Mouse (Mus musculus): ENCODE results near the gene Crnkl1. TPM values are rescaled to one million over a fixed set of nuclear protein-coding genes. Genes with fewer than 3 reads are reported as not detected.

Crnkl1 gene
- total RNA-seq, 1 experiment from 2014 or later, result 85.0 TPM

DNA sequence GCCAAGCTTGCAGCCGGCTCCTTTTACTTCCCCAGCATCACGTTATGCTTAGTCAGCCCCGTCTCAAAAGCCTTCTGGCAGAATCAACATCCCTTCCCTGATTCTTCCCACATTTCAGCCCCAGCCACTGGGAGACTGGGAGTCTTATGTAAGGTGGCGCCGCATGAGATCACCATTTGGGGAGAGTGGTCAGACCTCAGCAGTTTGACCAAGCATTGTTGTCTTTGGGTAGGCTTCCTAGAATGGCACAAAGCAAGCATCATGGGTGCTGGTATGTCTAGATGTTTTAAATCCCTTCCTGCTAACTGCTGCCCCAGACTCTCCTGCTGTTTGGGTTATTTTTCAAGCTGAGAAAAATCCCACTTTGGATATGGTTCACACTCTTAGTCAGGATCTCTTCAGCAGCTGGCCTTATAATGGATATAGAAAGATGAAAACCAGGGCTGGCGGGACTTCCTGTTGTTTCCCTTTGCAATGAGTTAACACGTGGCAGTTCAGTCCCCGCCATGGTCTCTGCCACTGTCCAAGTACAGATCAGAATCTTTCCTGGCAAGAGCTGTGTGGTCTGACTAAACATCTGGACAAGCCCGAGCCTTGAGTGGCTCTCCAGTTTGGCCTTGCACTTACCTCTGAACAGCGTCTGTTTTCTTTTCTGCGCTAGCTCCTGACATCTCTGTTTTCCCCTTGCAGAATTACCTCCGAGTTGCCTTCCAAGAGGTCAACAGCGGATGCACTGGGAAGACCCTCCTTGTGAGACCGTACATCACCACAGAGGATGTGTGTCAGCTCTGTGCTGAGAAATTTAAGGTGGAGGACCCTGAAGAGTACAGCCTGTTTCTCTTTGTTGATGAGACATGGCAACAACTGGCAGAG lies 49.7 kb downstream of the Crnkl1 start:
- no peak for ATAC-seq (replicated peaks in 1 of 2; ENCODE audit: insufficient read depth in 1 of 2, low FRiP score in 2 of 2, low TSS enrichment in 1 of 2, low read depth in 1 of 2, poor library complexity in 2 of 2, severe bottlenecking in 2 of 2)

DNA sequence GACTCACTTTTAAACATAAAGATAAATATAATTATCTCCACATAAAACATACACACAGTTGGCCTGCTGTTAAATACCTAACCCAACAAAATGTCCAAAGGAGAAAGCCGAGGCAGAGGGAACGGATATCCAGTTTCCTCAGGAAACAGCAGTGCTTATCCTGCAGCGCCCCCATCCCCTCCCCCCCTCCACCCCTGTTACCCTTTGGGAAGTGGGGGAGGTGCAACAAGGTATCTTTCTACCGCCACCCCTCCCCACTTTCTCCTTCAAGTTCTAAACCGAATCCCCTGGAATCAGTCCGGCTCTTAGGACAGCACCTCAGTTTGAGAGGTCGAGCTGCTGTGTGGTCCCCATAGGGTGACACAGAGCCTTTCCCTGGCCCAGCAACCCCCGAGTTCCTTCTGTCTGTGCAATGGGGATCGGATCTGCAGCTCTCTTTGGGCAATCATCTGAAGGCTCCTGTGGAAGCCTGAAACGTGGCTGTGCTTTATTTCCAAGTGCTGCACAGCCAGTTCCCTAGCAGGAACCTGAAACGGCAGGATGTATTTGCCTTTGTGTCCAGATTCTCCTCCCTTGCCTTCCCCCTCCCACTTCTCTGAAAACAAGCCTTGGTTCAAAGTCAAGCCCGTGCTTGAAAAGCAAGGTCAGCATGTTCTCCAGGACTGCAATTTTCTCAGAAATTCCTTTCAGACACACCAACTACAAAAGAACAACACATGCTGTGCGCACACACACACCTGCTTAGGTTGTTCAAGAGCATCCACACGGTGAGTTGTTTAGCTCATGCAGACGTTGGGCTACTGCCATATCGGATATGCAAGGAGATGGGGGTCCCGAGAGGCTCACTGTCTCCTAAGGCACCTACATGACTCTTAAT lies 50.5 kb downstream of the Crnkl1 start:
- ATAC-seq (replicated peaks in 1 of 2; ENCODE audit: insufficient read depth in 1 of 2, low FRiP score in 2 of 2, low TSS enrichment in 1 of 2, low read depth in 1 of 2, poor library complexity in 2 of 2, severe bottlenecking in 2 of 2), result no peak

DNA sequence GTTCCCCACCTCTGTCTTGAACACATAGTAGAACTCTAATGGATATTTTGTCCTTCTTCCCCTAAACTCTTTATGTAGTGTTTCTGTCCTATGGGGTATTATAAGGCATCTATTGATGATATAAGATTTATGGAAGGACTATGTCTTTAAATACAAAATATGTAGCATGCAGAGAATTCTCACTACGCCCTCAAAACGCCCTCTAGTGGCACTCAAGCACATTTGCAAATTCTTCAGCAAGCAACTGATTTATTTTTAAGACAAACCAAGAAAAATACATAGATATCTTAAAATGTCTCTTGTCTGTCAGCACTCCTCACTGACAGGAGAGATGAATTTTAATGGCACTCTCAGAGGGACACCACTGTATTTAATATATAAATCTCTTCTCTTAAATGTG lies 52.4 kb downstream of the Crnkl1 start:
- no peak for ATAC-seq (replicated peaks in 1 of 2; ENCODE audit: insufficient read depth in 1 of 2, low FRiP score in 2 of 2, low TSS enrichment in 1 of 2, low read depth in 1 of 2, poor library complexity in 2 of 2, severe bottlenecking in 2 of 2)

DNA sequence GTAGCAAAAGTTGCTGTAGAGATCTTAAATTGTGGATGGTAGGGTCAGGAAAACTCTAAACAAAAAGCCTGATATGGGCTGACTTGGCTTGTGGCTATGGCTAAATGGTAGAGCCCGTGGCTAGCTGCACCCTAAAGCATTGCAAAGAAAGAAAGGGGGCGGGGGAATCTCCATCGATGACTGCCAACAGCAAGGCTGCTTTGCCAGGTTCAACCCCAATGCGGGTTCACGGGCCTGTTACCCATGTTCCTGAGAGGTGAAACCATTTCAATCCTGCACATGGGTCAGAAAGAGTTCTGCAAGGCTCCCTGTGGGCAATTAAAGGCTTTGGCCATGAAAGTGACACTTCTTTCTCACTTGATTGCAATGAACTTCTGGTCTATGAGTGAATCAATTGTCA lies 52.9 kb downstream of the Crnkl1 start:
- ATAC-seq (replicated peaks in 1 of 2; ENCODE audit: insufficient read depth in 1 of 2, low FRiP score in 2 of 2, low TSS enrichment in 1 of 2, low read depth in 1 of 2, poor library complexity in 2 of 2, severe bottlenecking in 2 of 2), result no peak

DNA sequence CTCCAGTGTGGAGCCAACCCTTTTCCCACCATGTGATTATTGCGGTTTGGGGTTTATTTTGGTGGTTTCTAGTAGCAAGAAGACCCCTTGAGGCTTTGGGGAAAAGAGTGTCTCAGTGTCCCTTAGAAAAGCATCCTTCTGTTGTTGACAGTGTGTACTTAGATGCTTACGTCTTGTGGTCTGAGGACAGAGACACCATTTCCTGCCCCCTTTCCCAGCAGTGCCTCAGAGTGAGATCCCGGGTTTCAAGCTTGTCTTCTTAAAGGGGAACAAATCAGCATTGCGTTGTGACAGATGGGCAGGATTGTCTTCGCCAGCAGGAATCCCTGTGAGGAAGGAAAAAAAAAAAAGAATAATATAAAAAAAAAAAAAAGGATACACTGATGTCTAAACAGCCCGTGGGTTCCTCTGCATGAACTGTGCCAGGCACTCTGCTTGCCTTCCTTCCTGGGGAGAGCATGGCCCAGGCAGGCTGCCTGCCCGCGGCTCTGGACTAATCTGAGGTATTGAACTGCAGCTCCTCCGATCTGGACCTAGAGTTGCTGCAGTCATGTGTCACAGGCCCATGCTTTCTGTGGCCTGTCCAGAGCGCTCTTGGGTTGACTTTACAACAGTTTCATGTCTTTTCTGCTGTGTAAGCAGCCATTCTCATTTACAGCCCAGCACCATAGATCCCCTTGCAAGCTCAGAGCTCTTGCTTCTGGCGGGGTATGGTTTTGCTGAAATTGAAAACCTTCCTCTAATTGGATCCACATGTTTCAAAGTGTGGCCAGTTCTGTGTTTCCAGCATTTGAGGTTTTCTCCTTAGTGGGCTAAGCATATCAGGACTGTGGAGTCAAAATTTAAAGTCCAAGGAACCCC lies 53.7 kb downstream of the Crnkl1 start:
- ATAC-seq (replicated peaks in 1 of 2; ENCODE audit: insufficient read depth in 1 of 2, low FRiP score in 2 of 2, low TSS enrichment in 1 of 2, low read depth in 1 of 2, poor library complexity in 2 of 2, severe bottlenecking in 2 of 2), result no peak

DNA sequence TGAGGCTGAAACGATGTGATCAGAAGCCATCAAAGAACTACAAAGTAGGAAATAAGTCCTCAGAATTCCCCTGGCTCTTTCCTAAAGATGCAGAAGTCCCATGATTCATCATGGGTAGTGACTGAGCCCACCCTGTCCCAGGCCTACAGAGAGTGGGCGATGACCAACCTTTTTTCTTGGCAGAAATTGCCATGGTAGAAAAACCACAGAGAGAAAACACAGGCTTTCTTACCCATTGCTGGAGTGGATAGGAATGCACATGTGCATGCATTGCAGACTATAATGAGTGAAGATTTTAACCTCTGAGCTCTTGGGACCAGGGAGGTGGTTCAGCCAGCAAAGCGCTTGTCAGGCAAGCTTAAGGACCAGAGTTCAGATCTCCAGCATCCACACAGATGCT lies 57.6 kb downstream of the Crnkl1 start:
- ATAC-seq (replicated peaks in 1 of 2; ENCODE audit: insufficient read depth in 1 of 2, low FRiP score in 2 of 2, low TSS enrichment in 1 of 2, low read depth in 1 of 2, poor library complexity in 2 of 2, severe bottlenecking in 2 of 2), result no peak

DNA sequence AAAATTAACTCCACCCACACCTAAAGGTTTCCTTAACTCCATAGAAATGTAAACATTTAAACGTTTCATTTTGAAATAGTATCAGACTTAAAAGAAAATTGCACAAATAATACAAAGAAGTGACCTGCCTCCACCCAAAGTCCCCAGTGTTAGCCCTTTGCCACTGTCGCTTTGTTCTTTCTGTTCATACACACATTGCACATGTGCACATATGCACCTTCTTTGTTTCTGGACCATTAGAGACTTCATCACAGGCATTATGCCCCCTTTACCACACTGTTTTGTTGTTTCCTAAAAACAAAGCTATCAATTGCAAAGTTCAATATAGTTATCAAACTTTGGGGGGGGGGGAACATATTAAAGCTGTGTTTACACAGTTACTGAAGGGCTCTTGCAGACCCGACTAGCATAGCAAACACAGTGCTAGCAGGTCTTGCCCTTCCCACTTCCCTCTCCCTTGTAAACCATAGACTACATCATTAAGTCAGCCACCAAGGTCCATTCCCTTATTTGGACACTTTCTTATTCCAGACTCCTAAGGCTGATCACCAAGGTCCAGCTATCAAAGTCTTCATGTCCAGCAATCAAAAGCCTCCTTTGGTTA lies 59.8 kb downstream of the Crnkl1 start:
- ATAC-seq (replicated peaks in 1 of 2; ENCODE audit: insufficient read depth in 1 of 2, low FRiP score in 2 of 2, low TSS enrichment in 1 of 2, low read depth in 1 of 2, poor library complexity in 2 of 2, severe bottlenecking in 2 of 2), result no peak

DNA sequence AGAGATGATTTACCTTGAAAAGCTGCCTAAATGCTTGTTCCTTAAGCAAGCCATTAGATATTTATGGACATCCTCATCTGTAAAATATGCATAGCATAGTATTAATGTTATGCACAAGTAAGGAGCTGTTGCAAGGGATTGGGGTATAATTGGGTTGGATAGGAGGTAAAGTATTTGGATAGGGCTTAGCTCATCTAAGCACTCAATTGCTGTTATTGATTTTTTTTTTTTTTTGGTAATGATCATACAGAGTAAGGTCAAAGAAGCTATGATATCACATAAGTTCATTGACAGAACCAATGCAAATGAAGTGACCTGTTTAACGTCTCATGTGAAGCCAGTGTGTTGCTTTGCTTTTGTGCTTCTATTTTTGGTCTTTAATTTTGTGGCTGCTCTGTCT lies 60.9 kb downstream of the Crnkl1 start:
- ATAC-seq (replicated peaks in 1 of 2; ENCODE audit: insufficient read depth in 1 of 2, low FRiP score in 2 of 2, low TSS enrichment in 1 of 2, low read depth in 1 of 2, poor library complexity in 2 of 2, severe bottlenecking in 2 of 2), result no peak

DNA sequence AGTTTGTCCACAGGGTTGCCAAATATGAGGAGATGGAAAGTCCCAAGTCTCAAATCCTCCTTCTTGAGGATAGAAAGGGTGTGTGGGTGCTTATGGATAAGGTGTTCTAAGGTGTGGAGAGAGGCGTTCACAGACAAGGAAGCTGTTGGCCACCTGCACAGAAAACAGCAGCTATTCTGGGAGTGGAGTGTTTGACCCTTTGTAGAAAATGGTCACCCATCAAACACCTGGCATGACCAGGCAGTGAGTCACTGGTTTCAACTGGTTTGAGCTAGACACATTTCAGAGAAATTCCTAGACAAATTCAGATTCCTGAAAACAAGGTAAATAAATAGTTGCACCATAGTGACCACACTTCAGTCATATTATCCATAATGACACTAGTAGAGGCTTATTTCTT lies 62.7 kb downstream of the Crnkl1 start:
- no peak for ATAC-seq (replicated peaks in 1 of 2; ENCODE audit: insufficient read depth in 1 of 2, low FRiP score in 2 of 2, low TSS enrichment in 1 of 2, low read depth in 1 of 2, poor library complexity in 2 of 2, severe bottlenecking in 2 of 2)

DNA sequence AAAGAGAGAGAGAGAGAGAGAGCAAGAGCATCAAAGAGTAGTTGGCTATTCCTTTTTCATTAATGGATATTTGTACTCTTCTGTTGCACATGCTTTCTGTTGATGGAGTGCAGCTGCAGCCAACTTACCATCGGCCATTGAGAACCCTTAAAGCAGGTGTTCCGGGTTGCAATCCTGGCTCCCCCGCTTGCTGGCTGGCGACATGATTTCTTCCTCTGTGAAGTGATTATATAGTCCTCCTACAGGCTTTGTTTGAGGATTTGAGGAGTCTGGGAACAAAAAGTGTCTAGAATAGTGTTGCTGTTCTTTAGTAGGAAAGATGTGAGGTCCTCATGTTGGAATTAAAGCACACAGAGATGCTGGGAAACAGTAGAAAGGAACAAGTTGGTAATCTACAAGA lies 63.5 kb downstream of the Crnkl1 start:
- ATAC-seq (replicated peaks in 1 of 2; ENCODE audit: insufficient read depth in 1 of 2, low FRiP score in 2 of 2, low TSS enrichment in 1 of 2, low read depth in 1 of 2, poor library complexity in 2 of 2, severe bottlenecking in 2 of 2), result no peak

Other genes with a start within 250 kb of the Crnkl1 start
- gene Naa20, start 32.9 kb downstream of the Crnkl1 start, total RNA-seq (2017), result 56.6 and 62.2 TPM in 2 replicates
- gene Cfap61, start 230 bp downstream of the Crnkl1 start, total RNA-seq (2017), result not detected in 2 replicates

Data from hematopoietic stem cell, adult 5-6 weeks (primary cell).